8 mouse cellular contexts compared by ENCODE assay signal in genomic region chr10:86498051-86498672, GRCm38 (mm10). TPM values are rescaled to one million over a fixed set of nuclear protein-coding genes. Genes with fewer than 3 reads are reported as not detected.
A peak's percentile ranks its signal among the peaks of the same experiment; 100 is the strongest.
DNase-seq lines count a peak whose midpoint lies in the region; ATAC-seq and TF ChIP-seq lines count a peak whose summit lies in the region.

No protein-coding gene starts in this region.

- H3K4me1 ChIP-seq in thymus, adult 2 months (replicated peaks; ENCODE audit: control insufficient read depth, insufficient read depth, low read length): peaks cover 8% of the 10 kb centered on the region; the same call in 1 of the 2 replicates
- peaks cover 15% of the 10 kb centered on the region for H3K4me1 ChIP-seq in embryonic facial prominence, embryonic 10.5 days
- H3K4me1 ChIP-seq in heart, embryonic 13.5 days: peaks cover 17% of the 10 kb centered on the region
- 0 out of 2 replicates have a peak, but pooled peaks cover 12% of the 10 kb centered on the region for H3K4me1 ChIP-seq in kidney, postnatal 0 days (replicated peaks; ENCODE audit: insufficient read depth, low read length)
- peaks cover 9% of the 10 kb centered on the region for H3K4me1 ChIP-seq in liver, embryonic 12.5 days
- peaks cover 11% of the 10 kb centered on the region for H3K4me1 ChIP-seq in neural tube, embryonic 14.5 days (ENCODE audit: control insufficient read depth, insufficient read depth, low read length)

- H3K4me2 ChIP-seq in heart, embryonic 13.5 days: peak overlapping the region; percentile 91
- H3K4me2 ChIP-seq in kidney, postnatal 0 days (ENCODE audit: low read length): peak overlapping the region; percentile 92
- peak overlapping the region; percentile 72 for H3K4me2 ChIP-seq in liver, embryonic 12.5 days
- peak overlapping the region; percentile 76 for H3K4me2 ChIP-seq in neural tube, embryonic 14.5 days (ENCODE audit: low read depth, low read length)

- no peaks in the 10 kb centered on the region for H3K27me3 ChIP-seq in thymus, adult 2 months (ENCODE audit: control insufficient read depth, insufficient read depth, low read length)
- H3K27me3 ChIP-seq in embryonic facial prominence, embryonic 10.5 days (replicated peaks; ENCODE audit: low read depth, poor library complexity, severe bottlenecking): 0 out of 2 replicates have a peak, but pooled peaks cover 8% of the 10 kb centered on the region
- H3K27me3 ChIP-seq in heart, embryonic 13.5 days (replicated peaks): peaks cover 31% of the 10 kb centered on the region
- no peaks in the 10 kb centered on the region for H3K27me3 ChIP-seq in kidney, postnatal 0 days (ENCODE audit: insufficient read depth, low read length)
- H3K27me3 ChIP-seq in liver, embryonic 12.5 days (replicated peaks): peaks cover 13% of the 10 kb centered on the region; the same call in 1 of the 2 replicates
- H3K27me3 ChIP-seq in neural tube, embryonic 14.5 days (ENCODE audit: control insufficient read depth, insufficient read depth, low read length): no peaks in the 10 kb centered on the region

- no peak for TF ChIP-seq POLR2A in thymus, adult 2 months (IDR thresholded peaks at IDR 0.05; ENCODE audit: control insufficient read depth, extremely low read depth, insufficient read depth, low read length, poor library complexity)

- H3K36me3 ChIP-seq in thymus, adult 2 months (ENCODE audit: control insufficient read depth, insufficient read depth, low read length): no peaks in the 10 kb centered on the region
- H3K36me3 ChIP-seq in embryonic facial prominence, embryonic 10.5 days (replicated peaks): no peaks in the 10 kb centered on the region
- no peaks in the 10 kb centered on the region for H3K36me3 ChIP-seq in heart, embryonic 13.5 days
- H3K36me3 ChIP-seq in kidney, postnatal 0 days (ENCODE audit: insufficient read depth, low read length): no peaks in the 10 kb centered on the region
- H3K36me3 ChIP-seq in liver, embryonic 12.5 days: no peaks in the 10 kb centered on the region
- H3K36me3 ChIP-seq in neural tube, embryonic 14.5 days (ENCODE audit: control insufficient read depth, insufficient read depth, low read length): no peaks in the 10 kb centered on the region

- no peak for DNase-seq in thymus, adult 2 months
- DNase-seq in thymus, postnatal 14 days: no peak
- no peak for DNase-seq in embryonic facial prominence, embryonic 10.5 days (ENCODE audit: low spot score)
- DNase-seq in kidney, postnatal 0 days (ENCODE audit: low spot score): peak; percentile 84
- DNase-seq in gastrocnemius, postnatal 14 days: no peak

- WGBS in thymus, adult 2 months: 14% methylated on average over 12 of the region's 12 CpGs
- 8% methylated on average over 12 of the region's 12 CpGs for WGBS in embryonic facial prominence, embryonic 10.5 days
- WGBS in heart, embryonic 13.5 days: 3% methylated on average over 12 of the region's 12 CpGs
- under 1% methylated on average over 12 of the region's 12 CpGs for WGBS in kidney, postnatal 0 days
- WGBS in liver, embryonic 12.5 days (ENCODE audit: insufficient replicate concordance): 11% methylated on average over 12 of the region's 12 CpGs
- WGBS in neural tube, embryonic 14.5 days: 4% methylated on average over 12 of the region's 12 CpGs

- H3K9me3 ChIP-seq in embryonic facial prominence, embryonic 10.5 days: no peaks in the 10 kb centered on the region
- no peaks in the 10 kb centered on the region for H3K9me3 ChIP-seq in heart, embryonic 13.5 days
- H3K9me3 ChIP-seq in kidney, postnatal 0 days (replicated peaks; ENCODE audit: low read length): no peaks in the 10 kb centered on the region
- no peaks in the 10 kb centered on the region for H3K9me3 ChIP-seq in liver, embryonic 12.5 days (replicated peaks)
- H3K9me3 ChIP-seq in neural tube, embryonic 14.5 days (ENCODE audit: control insufficient read depth, low read length): no peaks in the 10 kb centered on the region

- no peak overlapping the region for H3K27ac ChIP-seq in thymus, adult 2 months (ENCODE audit: control insufficient read depth, insufficient read depth, low read length)
- peak overlapping the region; percentile 82 for H3K27ac ChIP-seq in embryonic facial prominence, embryonic 10.5 days (replicated peaks)
- peak overlapping the region; percentile 58 for H3K27ac ChIP-seq in heart, embryonic 13.5 days (replicated peaks)
- peak overlapping the region; percentile 94 for H3K27ac ChIP-seq in kidney, postnatal 0 days
- H3K27ac ChIP-seq in liver, embryonic 12.5 days: no peak overlapping the region
- H3K27ac ChIP-seq in neural tube, embryonic 14.5 days (ENCODE audit: low read depth, low read length): peak overlapping the region; percentile 78

- intact Hi-C loops in gastrocnemius, postnatal 14 days (cut with DNase I; ENCODE audit: low total_unique reads): no loop called here

- ATAC-seq in heart, embryonic 13.5 days (ENCODE audit: extremely low read depth, insufficient number of reproducible peaks, low FRiP score, low TSS enrichment): no peak
- peak; percentile 71 for ATAC-seq in kidney, postnatal 0 days (replicated peaks; ENCODE audit: low FRiP score, low read depth)
- ATAC-seq in liver, embryonic 12.5 days: peak; percentile 65
- peak; percentile 83 for ATAC-seq in neural tube, embryonic 14.5 days (ENCODE audit: low read depth)

- H3K9ac ChIP-seq in heart, embryonic 13.5 days: peak overlapping the region; percentile 86
- H3K9ac ChIP-seq in kidney, postnatal 0 days (ENCODE audit: low read depth, low read length): peak overlapping the region; percentile 81
- peak overlapping the region; percentile 39 for H3K9ac ChIP-seq in liver, embryonic 12.5 days
- peak overlapping the region; percentile 72 for H3K9ac ChIP-seq in neural tube, embryonic 14.5 days (replicated peaks; ENCODE audit: low read depth, low read length)

- peak overlapping the region; percentile 62 for H3K4me3 ChIP-seq in thymus, adult 2 months (ENCODE audit: control insufficient read depth, insufficient read depth, low read length)
- H3K4me3 ChIP-seq in embryonic facial prominence, embryonic 10.5 days: peak overlapping the region; percentile 71
- peak overlapping the region; percentile 71 for H3K4me3 ChIP-seq in heart, embryonic 13.5 days
- H3K4me3 ChIP-seq in kidney, postnatal 0 days (replicated peaks; ENCODE audit: low read depth, low read length): peak overlapping the region; percentile 59
- H3K4me3 ChIP-seq in liver, embryonic 12.5 days: peak overlapping the region; percentile 49
- H3K4me3 ChIP-seq in neural tube, embryonic 14.5 days (ENCODE audit: low read depth, low read length): peak overlapping the region; percentile 50

- TF ChIP-seq CTCF in thymus, adult 2 months (IDR thresholded peaks at IDR 0.05; ENCODE audit: borderline replicate concordance, control insufficient read depth, extremely low read depth, insufficient read depth, low read length, poor library complexity): no peak
- TF ChIP-seq CTCF in kidney, postnatal 0 days (IDR thresholded peaks at IDR 0.05; ENCODE audit: low read depth): no peak

RNA-seq across cellular contexts. Expression of gene Syn3, which starts 0.5 kb away (rescaled TPM):
- 0.78 and 0.84 TPM in 2 replicates for polyA plus RNA-seq in thymus, adult 2 months (2012; rRNA removed)
- polyA plus RNA-seq in embryonic facial prominence, embryonic 10.5 days (2016; fragmentation: Nextera tagmentation; extraction: Ambion mirVana): 2.5 and 3.3 TPM in 2 replicates
- polyA plus RNA-seq in heart, embryonic 13.5 days (2015; fragmentation: Nextera tagmentation; extraction: Ambion mirVana): 0.73 and 1.5 TPM in 2 replicates
- 5.4 and 5.9 TPM in 2 replicates for polyA plus RNA-seq in kidney, postnatal 0 days (2015; fragmentation: Nextera tagmentation; extraction: Ambion mirVana)
- 0.42 and 0.57 TPM in 2 replicates for polyA plus RNA-seq in liver, embryonic 12.5 days (2016; fragmentation: Nextera tagmentation; extraction: Ambion mirVana)
- polyA plus RNA-seq in neural tube, embryonic 14.5 days (2014; fragmentation: Nextera tagmentation; extraction: Ambion mirVana): 35.1 and 44.1 TPM in 2 replicates
- total RNA-seq in gastrocnemius, postnatal 14 days (2021): under 1 TPM; 0.13 to 0.27 TPM

Comparison
In these comparisons a context has a peak if more than half of its experiments do, and no peak if none do; other contexts are left out.
1. H3K27ac ChIP-seq: peak in embryonic facial prominence, embryonic 10.5 days (single experiment), heart, embryonic 13.5 days (single experiment), kidney, postnatal 0 days (single experiment) and neural tube, embryonic 14.5 days (single experiment); none in thymus, adult 2 months (single experiment) and liver, embryonic 12.5 days (single experiment).
2. Peak in every context shown above with its lines, with median percentiles within 50 percentile points of each other: H3K4me3 ChIP-seq, H3K4me2 ChIP-seq and H3K9ac ChIP-seq.